Mouse (Mus musculus): ENCODE results near the gene Ceacam9. TPM values are rescaled to one million over a fixed set of nuclear protein-coding genes. Genes with fewer than 3 reads are reported as not detected.

Gene Ceacam9
- total and polyA plus RNA-seq, 2 experiments from 2014 or later = not detected

- Histone ChIP-seq H3K27ac (ENCODE audit: low read depth) (no peak overlapping the region), H3K9me3 (replicated peaks; ENCODE audit: control insufficient read depth, low read length) (no peaks in the 10 kb centered on the region), H3K4me2 (ENCODE audit: low read depth, low read length) (no peak overlapping the region), H3K9ac (replicated peaks; ENCODE audit: low read depth, low read length) (no peak overlapping the region), H3K4me1 (ENCODE audit: control insufficient read depth, insufficient read depth) (peaks cover 7% of the 10 kb centered on the region), H3K36me3 (replicated peaks; ENCODE audit: control insufficient read depth, insufficient read depth, low read length) (no peaks in the 10 kb centered on the region), H3K4me3 (ENCODE audit: low read depth, low read length) (no peak overlapping the region), H3K27me3 (ENCODE audit: control insufficient read depth, insufficient read depth, low read length) (no peaks in the 10 kb centered on the region)
- ATAC-seq (ENCODE audit: insufficient read depth, low read depth) = no peak
- TF ChIP-seq EP300 (IDR thresholded peaks at IDR 0.05; ENCODE audit: low read depth) (no peak), CTCF (IDR thresholded peaks at IDR 0.05; ENCODE audit: low read depth) (no peak)
- DNase-seq (ENCODE audit: low spot score) = no peak
- 89% methylated on average over 6 of the region's 6 CpGs for WGBS
Observed at GRCm38 (mm10) chr7:16730791-16731190, 9.1 kb downstream of the Ceacam9 start.

GRCm38 (mm10) chr7:16731893-16732422 lies 10.2 kb downstream of the Ceacam9 start:
- H3K36me3 ChIP-seq (replicated peaks; ENCODE audit: control insufficient read depth, insufficient read depth, low read length) = no peaks in the 10 kb centered on the region
- no peak for TF ChIP-seq EP300 (IDR thresholded peaks at IDR 0.05; ENCODE audit: low read depth)
- TF ChIP-seq CTCF (IDR thresholded peaks at IDR 0.05; ENCODE audit: low read depth) = no peak
- DNase-seq (ENCODE audit: low spot score) = no peak
- ATAC-seq (ENCODE audit: insufficient read depth, low read depth) = no peak
- H3K4me3 ChIP-seq (ENCODE audit: low read depth, low read length) = no peak overlapping the region
- H3K4me1 ChIP-seq (ENCODE audit: control insufficient read depth, insufficient read depth) = peaks cover 7% of the 10 kb centered on the region
- H3K9me3 ChIP-seq (replicated peaks; ENCODE audit: control insufficient read depth, low read length) = no peaks in the 10 kb centered on the region
- no peak overlapping the region for H3K9ac ChIP-seq (replicated peaks; ENCODE audit: low read depth, low read length)
- no peaks in the 10 kb centered on the region for H3K27me3 ChIP-seq (ENCODE audit: control insufficient read depth, insufficient read depth, low read length)
- no peak overlapping the region for H3K4me2 ChIP-seq (ENCODE audit: low read depth, low read length)
- 60% methylated on average over 7 of the region's 7 CpGs for WGBS
- H3K27ac ChIP-seq (ENCODE audit: low read depth) = no peak overlapping the region

- no peak overlapping the region for H3K27ac ChIP-seq (ENCODE audit: low read depth)
- TF ChIP-seq EP300 (IDR thresholded peaks at IDR 0.05; ENCODE audit: low read depth) (no peak), CTCF (IDR thresholded peaks at IDR 0.05; ENCODE audit: low read depth) (no peak)
- H3K27me3 ChIP-seq (ENCODE audit: control insufficient read depth, insufficient read depth, low read length) = no peaks in the 10 kb centered on the region
- H3K9ac ChIP-seq (replicated peaks; ENCODE audit: low read depth, low read length) = no peak overlapping the region
- peaks cover 9% of the 10 kb centered on the region; the same call in 1 of the 2 replicates for H3K4me1 ChIP-seq (ENCODE audit: control insufficient read depth, insufficient read depth)
- no peaks in the 10 kb centered on the region for H3K9me3 ChIP-seq (replicated peaks; ENCODE audit: control insufficient read depth, low read length)
- 44% methylated on average over 10 of the region's 10 CpGs for WGBS
- DNase-seq (ENCODE audit: low spot score) (no peak), ATAC-seq (ENCODE audit: insufficient read depth, low read depth) (no peak)
- H3K4me2 ChIP-seq (ENCODE audit: low read depth, low read length) = peak overlapping the region; percentile 83
- H3K36me3 ChIP-seq (replicated peaks; ENCODE audit: control insufficient read depth, insufficient read depth, low read length) = 0 out of 2 replicates have a peak, but pooled peaks cover 3% of the 10 kb centered on the region
- peak overlapping the region; percentile 80 for H3K4me3 ChIP-seq (ENCODE audit: low read depth, low read length)
Observed at GRCm38 (mm10) chr7:16737606-16738072, 15.9 kb downstream of the Ceacam9 start.

GRCm38 (mm10) chr7:16738073-16738696 lies 16.5 kb downstream of the Ceacam9 start, which contains the start of gene Ap2s1:
Ap2s1 (plus strand) TSS chr7:16738410.
- peak; percentile 99 for DNase-seq (ENCODE audit: low spot score)
- ATAC-seq (ENCODE audit: insufficient read depth, low read depth) = peak; percentile 94

GRCm38 (mm10) chr7:16739056-16739604 lies 17.4 kb downstream of the Ceacam9 start:
- Histone ChIP-seq H3K4me1 (ENCODE audit: control insufficient read depth, insufficient read depth) (peaks cover 9% of the 10 kb centered on the region; the same call in 1 of the 2 replicates), H3K36me3 (replicated peaks; ENCODE audit: control insufficient read depth, insufficient read depth, low read length) (peaks cover 10% of the 10 kb centered on the region), H3K4me2 (ENCODE audit: low read depth, low read length) (peak overlapping the region; percentile 83), H3K27ac (ENCODE audit: low read depth) (peak overlapping the region; percentile 54; the same call in 1 of the 2 replicates), H3K27me3 (ENCODE audit: control insufficient read depth, insufficient read depth, low read length) (no peaks in the 10 kb centered on the region), H3K4me3 (ENCODE audit: low read depth, low read length) (peak overlapping the region; percentile 80), H3K9ac (replicated peaks; ENCODE audit: low read depth, low read length) (peak overlapping the region; percentile 85), H3K9me3 (replicated peaks; ENCODE audit: control insufficient read depth, low read length) (no peaks in the 10 kb centered on the region)
- TF ChIP-seq EP300 (IDR thresholded peaks at IDR 0.05; ENCODE audit: low read depth) (no peak), CTCF (IDR thresholded peaks at IDR 0.05; ENCODE audit: low read depth) (no peak)
- DNase-seq (ENCODE audit: low spot score) = no peak
- 53% methylated on average over 10 of the region's 10 CpGs for WGBS
- ATAC-seq (ENCODE audit: insufficient read depth, low read depth) = no peak

More at GRCm38 (mm10) chr7:16738073-16738696, 16.5 kb downstream of the Ceacam9 start, which contains the start of gene Ap2s1:
- Histone ChIP-seq H3K4me3 (ENCODE audit: low read depth, low read length) (peak within 1 kb of the TSS; percentile 80), H3K27me3 (ENCODE audit: control insufficient read depth, insufficient read depth, low read length) (no peaks in the 10 kb centered on the region), H3K4me2 (ENCODE audit: low read depth, low read length) (peak within 1 kb of the TSS; percentile 83), H3K9ac (replicated peaks; ENCODE audit: low read depth, low read length) (peak within 1 kb of the TSS; percentile 85), H3K36me3 (replicated peaks; ENCODE audit: control insufficient read depth, insufficient read depth, low read length) (0 out of 2 replicates have a peak, but pooled peaks cover 3% of the 10 kb centered on the region), H3K27ac (ENCODE audit: low read depth) (peak within 1 kb of the TSS; percentile 54; the same call in 1 of the 2 replicates), H3K9me3 (replicated peaks; ENCODE audit: control insufficient read depth, low read length) (no peaks in the 10 kb centered on the region), H3K4me1 (ENCODE audit: control insufficient read depth, insufficient read depth) (peaks cover 9% of the 10 kb centered on the region; the same call in 1 of the 2 replicates)
- under 1% methylated on average over 34 of the region's 34 CpGs for WGBS
- TF ChIP-seq EP300 (IDR thresholded peaks at IDR 0.05; ENCODE audit: low read depth) (peak; percentile 77; the same call in 1 of the 2 replicates), CTCF (IDR thresholded peaks at IDR 0.05; ENCODE audit: low read depth) (no peak)

Data from heart, postnatal 0 days (tissue).